In genomic region chr13:95858866-95859265, GRCm38 (mm10) we compare ENCODE assay signal across 28 mouse cellular contexts.
"Had no signal": no experiment of that assay in that cellular context is flagged by ENCODE, and none has a peak within 500 bp of the region (broad histone marks: within the 10 kb centered on the region; RNA-seq: fewer than 3 reads in every experiment).

No protein-coding gene starts in this region.

- DNase-seq: cerebellum, adult 2 months; cerebellum, adult 8-10 months; cerebellum, adult 9-10 months; cerebellum, adult 9-11 months; cerebellum, postnatal 10 days; cerebellum, postnatal 14 days; cerebellum, postnatal 25 days; cerebellum, postnatal 36 days; embryo, embryonic 11 days; forebrain, postnatal 0 days; gastrocnemius, adult 2 months; gastrocnemius, postnatal 10 days; gastrocnemius, postnatal 14 days; gastrocnemius, postnatal 25 days; gastrocnemius, postnatal 36 days; heart, adult 11 months; heart, adult 18-20 months had no signal

- H3K36me3 ChIP-seq: embryonic facial prominence, embryonic 10.5 days; embryonic facial prominence, embryonic 12.5 days; embryonic facial prominence, embryonic 13.5 days; embryonic facial prominence, embryonic 15.5 days; forebrain, embryonic 10.5 days; forebrain, embryonic 12.5 days; forebrain, embryonic 15.5 days had no signal

- H3K4me3 ChIP-seq: embryonic facial prominence, embryonic 10.5 days; embryonic facial prominence, embryonic 12.5 days; embryonic facial prominence, embryonic 13.5 days; embryonic facial prominence, embryonic 15.5 days; erythroblast, embryonic 14.5 days; forebrain, embryonic 10.5 days; forebrain, embryonic 12.5 days; forebrain, embryonic 13.5 days; forebrain, embryonic 15.5 days; gastrocnemius, adult 2 months had no signal

- H3K27me3 ChIP-seq: embryonic facial prominence, embryonic 12.5 days; embryonic facial prominence, embryonic 13.5 days; embryonic facial prominence, embryonic 15.5 days; forebrain, embryonic 12.5 days; forebrain, embryonic 13.5 days; forebrain, embryonic 15.5 days had no signal

- H3K4me1 ChIP-seq: embryonic facial prominence, embryonic 12.5 days; forebrain, embryonic 12.5 days; forebrain, embryonic 13.5 days; forebrain, embryonic 15.5 days had no signal

- H3K27ac ChIP-seq: embryonic facial prominence, embryonic 10.5 days; embryonic facial prominence, embryonic 12.5 days; embryonic facial prominence, embryonic 13.5 days; embryonic facial prominence, embryonic 15.5 days; forebrain, embryonic 10.5 days; forebrain, embryonic 12.5 days; forebrain, embryonic 13.5 days; forebrain, embryonic 15.5 days; gastrocnemius, adult 2 months had no signal

- H3K9me3 ChIP-seq: embryonic facial prominence, embryonic 10.5 days; embryonic facial prominence, embryonic 12.5 days; embryonic facial prominence, embryonic 13.5 days; embryonic facial prominence, embryonic 15.5 days; forebrain, embryonic 10.5 days; forebrain, embryonic 12.5 days; forebrain, embryonic 13.5 days; forebrain, embryonic 15.5 days had no signal

- ATAC-seq: forebrain, embryonic 13.5 days; forebrain, embryonic 14.5 days; forebrain, embryonic 15.5 days; forebrain, embryonic 16.5 days; forebrain, postnatal 0 days had no signal

- H3K4me2 ChIP-seq: embryonic facial prominence, embryonic 12.5 days; embryonic facial prominence, embryonic 13.5 days; embryonic facial prominence, embryonic 15.5 days; forebrain, embryonic 12.5 days; forebrain, embryonic 13.5 days; forebrain, embryonic 15.5 days had no signal

- H3K9ac ChIP-seq: embryonic facial prominence, embryonic 12.5 days; embryonic facial prominence, embryonic 13.5 days; embryonic facial prominence, embryonic 15.5 days; forebrain, embryonic 12.5 days; forebrain, embryonic 13.5 days; forebrain, embryonic 15.5 days; forebrain, postnatal 0 days had no signal
